Mouse (Mus musculus): ENCODE data around the gene Tbx4. TPM values are rescaled to one million over a fixed set of nuclear protein-coding genes. Genes with fewer than 3 reads are reported as not detected.

Gene Tbx4
- polyA plus RNA-seq, 1 experiment = not detected

DNA sequence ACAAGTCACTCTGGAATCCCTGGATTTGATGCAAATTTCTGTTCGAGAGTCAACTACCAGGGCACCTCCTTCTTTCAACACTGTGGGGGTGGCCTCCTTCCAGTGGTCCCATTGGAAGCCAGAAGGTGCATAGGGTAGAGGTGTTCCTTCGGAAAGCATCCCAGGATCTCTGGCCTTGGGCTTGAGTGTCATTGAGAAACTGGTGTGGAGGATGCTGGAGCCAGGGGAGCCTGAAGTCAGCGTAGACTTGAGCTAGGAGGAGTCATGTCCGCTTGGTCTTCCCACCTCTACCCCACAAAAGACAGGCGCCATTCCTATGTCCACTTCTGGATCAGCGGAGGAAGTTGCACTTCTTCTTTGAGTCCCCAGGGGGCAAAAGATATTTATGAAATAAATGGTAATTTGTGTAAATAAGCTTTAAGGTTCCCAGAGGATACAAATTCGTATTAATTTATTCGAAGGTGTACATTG lies 45.0 kb upstream of the Tbx4 start:
- TF ChIP-seq POLR2A (IDR thresholded peaks at IDR 0.05; ENCODE audit: borderline replicate concordance, low read depth, low read length) = no peak
- no peak for TF ChIP-seq CTCF (IDR thresholded peaks at IDR 0.05; ENCODE audit: low read depth, low read length)
- Histone ChIP-seq H3K4me3 (ENCODE audit: insufficient read depth, low read length) (no peak overlapping the region), H3K4me1 (ENCODE audit: control insufficient read depth, insufficient read depth, low read length) (peaks cover 7% of the 10 kb centered on the region), H3K27ac (ENCODE audit: insufficient read depth, low read depth, low read length) (no peak overlapping the region)

DNA sequence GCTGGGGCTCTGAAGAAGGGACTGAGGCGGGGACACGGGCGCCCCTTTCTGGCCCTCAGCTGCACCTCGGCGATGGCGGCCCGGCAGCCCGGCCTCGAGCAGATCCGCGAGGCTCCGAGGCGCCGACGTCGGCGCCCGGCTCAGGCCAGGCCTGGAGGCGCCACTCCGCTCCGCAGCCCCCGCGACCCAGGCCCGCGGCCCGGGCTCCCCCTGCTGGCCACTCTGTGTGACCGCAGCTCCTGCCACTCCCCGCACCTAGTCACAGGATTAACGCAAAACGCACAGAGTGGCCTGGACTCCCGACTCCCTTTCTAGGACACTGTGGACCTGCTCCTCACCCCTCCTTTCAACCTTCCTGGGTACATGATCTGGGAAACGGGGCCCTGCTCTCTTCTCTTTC lies 44.2 kb upstream of the Tbx4 start:
- H3K4me3 ChIP-seq (ENCODE audit: insufficient read depth, low read length) = peak overlapping the region; percentile 38
- H3K27ac ChIP-seq (ENCODE audit: insufficient read depth, low read depth, low read length) = no peak overlapping the region

DNA sequence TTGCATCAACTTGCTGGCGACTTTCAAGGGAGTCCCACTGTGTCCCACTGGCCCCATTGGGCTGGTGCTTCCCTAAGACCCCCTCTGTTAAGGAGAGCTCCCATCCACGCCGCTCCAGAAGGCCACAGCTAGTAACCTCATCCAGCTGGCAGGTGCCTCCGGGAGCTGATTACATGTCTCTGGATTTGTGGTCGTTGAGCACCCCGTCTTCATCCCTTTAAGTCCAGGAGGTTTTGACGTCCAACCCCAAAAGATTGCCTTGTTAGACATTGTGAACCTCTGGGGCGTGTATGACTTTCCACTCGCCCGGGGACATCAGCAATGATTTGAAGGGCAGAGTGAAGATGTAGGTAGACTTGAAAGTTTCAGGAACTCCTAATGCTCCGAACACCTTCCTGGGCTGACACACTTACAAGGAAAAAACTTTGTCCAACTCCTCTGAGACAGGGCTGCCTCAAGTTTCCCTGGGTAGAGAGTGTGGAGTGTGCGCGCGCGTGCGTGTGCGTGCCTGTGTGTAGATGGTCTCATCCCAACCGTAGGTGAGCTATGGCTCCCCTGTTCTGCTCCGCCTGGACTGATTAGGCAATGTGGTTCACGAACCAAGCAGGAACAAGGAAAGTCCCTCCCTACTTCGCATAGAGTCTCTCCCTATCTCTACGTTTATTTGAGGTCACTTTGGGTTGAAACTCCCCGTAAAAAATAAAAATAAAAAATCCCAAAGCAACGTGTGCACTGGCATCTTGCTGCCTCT lies 43.5 kb upstream of the Tbx4 start:
- no peak overlapping the region for H3K27ac ChIP-seq (ENCODE audit: insufficient read depth, low read depth, low read length)
- TF ChIP-seq CTCF (IDR thresholded peaks at IDR 0.05; ENCODE audit: low read depth, low read length) (no peak), POLR2A (IDR thresholded peaks at IDR 0.05; ENCODE audit: borderline replicate concordance, low read depth, low read length) (no peak)
- peak overlapping the region; percentile 70 for H3K4me3 ChIP-seq (ENCODE audit: insufficient read depth, low read length)
- peaks cover 7% of the 10 kb centered on the region for H3K4me1 ChIP-seq (ENCODE audit: control insufficient read depth, insufficient read depth, low read length)

More for the DNA sequence above, 44.2 kb upstream of the Tbx4 start:
- TF ChIP-seq POLR2A (IDR thresholded peaks at IDR 0.05; ENCODE audit: borderline replicate concordance, low read depth, low read length) = no peak
- peak; percentile 26; the same call in 1 of the 2 replicates for TF ChIP-seq CTCF (IDR thresholded peaks at IDR 0.05; ENCODE audit: low read depth, low read length)
- H3K4me1 ChIP-seq (ENCODE audit: control insufficient read depth, insufficient read depth, low read length) = peaks cover 7% of the 10 kb centered on the region

DNA sequence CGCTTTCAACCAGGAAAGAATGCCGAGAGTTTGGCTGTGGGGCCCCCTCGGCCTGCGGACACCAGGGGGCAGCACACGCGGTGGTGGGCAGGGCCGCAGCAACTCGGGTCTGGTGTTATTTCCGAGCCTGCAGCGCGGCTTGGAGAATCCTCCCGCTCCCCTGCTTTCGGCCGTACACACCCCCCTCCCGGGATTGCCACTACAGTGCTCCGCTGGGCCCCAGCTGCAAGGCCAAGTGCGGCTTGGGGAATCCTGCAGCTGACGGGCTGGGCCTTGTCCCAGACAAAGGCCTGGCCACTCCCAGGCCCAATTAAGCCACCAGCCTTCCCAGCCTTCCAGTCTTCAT lies 42.9 kb upstream of the Tbx4 start:
- TF ChIP-seq POLR2A (IDR thresholded peaks at IDR 0.05; ENCODE audit: borderline replicate concordance, low read depth, low read length) (no peak), CTCF (IDR thresholded peaks at IDR 0.05; ENCODE audit: low read depth, low read length) (peak; percentile 68; the same call in 1 of the 2 replicates)
- peaks cover 7% of the 10 kb centered on the region for H3K4me1 ChIP-seq (ENCODE audit: control insufficient read depth, insufficient read depth, low read length)
- H3K27ac ChIP-seq (ENCODE audit: insufficient read depth, low read depth, low read length) = no peak overlapping the region
- peak overlapping the region; percentile 70 for H3K4me3 ChIP-seq (ENCODE audit: insufficient read depth, low read length)

DNA sequence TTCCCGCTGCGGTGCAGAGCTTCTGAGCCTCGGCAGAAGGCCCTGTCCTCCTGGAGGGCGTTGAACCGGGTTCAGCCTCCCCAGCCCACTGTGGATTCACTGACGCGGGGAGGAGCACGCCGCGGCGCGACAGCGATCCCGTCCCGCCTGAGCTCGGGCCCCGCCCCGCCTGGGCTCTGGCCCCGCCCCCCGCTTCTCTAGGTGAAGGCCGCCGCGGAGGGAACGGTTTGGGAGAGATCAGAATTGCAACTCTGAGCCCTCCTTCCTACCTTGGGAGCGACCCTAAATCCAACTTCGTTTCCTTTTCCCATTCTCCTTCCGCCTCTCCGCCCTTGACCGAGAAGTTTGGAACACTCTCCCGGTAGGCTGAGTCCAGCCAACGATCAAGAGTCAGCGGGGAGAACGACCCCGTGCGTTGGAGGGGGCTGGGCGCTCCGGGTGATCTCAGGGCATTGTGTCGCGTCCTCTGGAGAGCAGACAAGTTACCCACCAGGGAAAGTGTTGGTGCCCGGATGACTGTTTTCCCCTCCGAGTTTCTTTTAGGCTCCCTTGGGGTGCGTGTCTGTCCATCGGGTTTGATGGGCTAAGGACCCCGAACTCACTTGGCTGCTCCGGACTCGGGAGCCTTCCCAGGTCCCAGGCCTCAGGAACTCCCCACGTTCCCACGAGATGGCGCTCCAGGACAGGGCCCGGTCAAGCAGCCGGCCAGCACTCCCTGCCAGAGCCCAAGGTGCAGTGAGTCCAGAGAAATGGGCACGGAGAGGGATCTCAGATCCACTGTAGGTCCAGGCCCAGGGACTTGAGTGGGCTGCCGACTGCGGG lies 41.9 kb upstream of the Tbx4 start:
- H3K27ac ChIP-seq (ENCODE audit: insufficient read depth, low read depth, low read length) = no peak overlapping the region
- TF ChIP-seq POLR2A (IDR thresholded peaks at IDR 0.05; ENCODE audit: borderline replicate concordance, low read depth, low read length) (no peak), CTCF (IDR thresholded peaks at IDR 0.05; ENCODE audit: low read depth, low read length) (peak; percentile 51)
- peak overlapping the region; percentile 70 for H3K4me3 ChIP-seq (ENCODE audit: insufficient read depth, low read length)
- peaks cover 7% of the 10 kb centered on the region for H3K4me1 ChIP-seq (ENCODE audit: control insufficient read depth, insufficient read depth, low read length)

DNA sequence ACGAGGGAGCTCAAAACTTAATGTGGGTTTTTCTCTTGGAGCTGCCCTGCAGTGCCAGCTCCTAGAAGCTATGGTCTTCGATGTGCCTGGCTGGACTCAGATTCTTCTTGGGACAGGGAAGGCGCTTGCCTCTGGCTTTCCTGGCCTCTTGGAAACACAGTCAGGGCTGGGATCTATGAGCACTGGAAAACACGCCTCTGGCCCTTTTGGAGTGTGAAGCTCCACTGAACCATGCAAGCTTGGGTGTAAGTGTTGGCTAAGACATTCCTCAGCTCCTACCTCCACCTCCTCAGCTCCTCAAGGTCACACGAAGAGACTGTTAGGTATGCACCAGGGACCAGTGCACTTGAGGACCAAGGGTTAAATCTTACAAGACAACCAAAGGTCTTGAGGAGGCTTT lies 41.3 kb upstream of the Tbx4 start:
- Histone ChIP-seq H3K4me1 (ENCODE audit: control insufficient read depth, insufficient read depth, low read length) (peaks cover 7% of the 10 kb centered on the region), H3K27ac (ENCODE audit: insufficient read depth, low read depth, low read length) (no peak overlapping the region), H3K4me3 (ENCODE audit: insufficient read depth, low read length) (no peak overlapping the region)
- no peak for TF ChIP-seq POLR2A (IDR thresholded peaks at IDR 0.05; ENCODE audit: borderline replicate concordance, low read depth, low read length)
- no peak for TF ChIP-seq CTCF (IDR thresholded peaks at IDR 0.05; ENCODE audit: low read depth, low read length)

DNA sequence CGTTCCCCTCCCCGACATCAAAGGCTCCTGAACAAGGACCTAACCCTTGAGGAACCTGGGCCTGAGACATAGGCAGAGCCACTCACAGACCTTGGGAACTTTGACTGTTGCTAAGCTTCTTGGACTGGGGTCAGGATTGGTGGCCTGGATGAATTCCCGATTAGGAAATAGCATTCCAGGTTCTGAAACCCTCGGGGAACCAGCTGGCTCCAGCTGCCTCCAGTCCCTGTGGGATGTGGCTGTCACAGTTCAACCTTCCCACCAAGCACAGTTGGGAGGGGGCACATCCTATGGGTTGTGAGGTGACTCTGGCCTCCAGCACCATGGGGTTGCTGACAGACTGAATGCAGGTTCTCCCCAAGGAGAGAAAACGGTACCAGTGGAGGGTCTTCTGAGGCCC lies 40.3 kb upstream of the Tbx4 start:
- no peak overlapping the region for H3K27ac ChIP-seq (ENCODE audit: insufficient read depth, low read depth, low read length)

DNA sequence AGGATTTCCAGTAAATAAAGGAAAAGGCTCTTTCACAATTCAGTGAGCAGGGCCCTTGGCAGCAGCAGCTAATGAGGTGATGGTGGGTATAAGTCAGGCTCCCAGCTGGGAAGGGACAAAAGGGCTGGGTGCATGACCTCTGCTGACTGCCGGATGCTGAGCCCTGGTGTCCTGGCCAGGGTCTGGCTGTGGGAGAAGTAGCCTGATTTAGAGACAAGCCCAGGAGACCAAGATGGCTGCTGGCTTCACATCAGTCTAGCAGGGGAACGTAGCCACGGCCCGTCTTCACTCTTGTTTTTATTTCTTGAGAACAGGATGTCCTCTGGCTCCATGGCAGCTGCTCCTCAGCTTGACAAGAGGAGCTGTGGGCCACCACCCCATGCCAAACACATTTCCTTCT lies 39.7 kb upstream of the Tbx4 start:
- Histone ChIP-seq H3K4me3 (ENCODE audit: insufficient read depth, low read length) (no peak overlapping the region), H3K4me1 (ENCODE audit: control insufficient read depth, insufficient read depth, low read length) (peaks cover 5% of the 10 kb centered on the region), H3K27ac (ENCODE audit: insufficient read depth, low read depth, low read length) (no peak overlapping the region)
- TF ChIP-seq POLR2A (IDR thresholded peaks at IDR 0.05; ENCODE audit: borderline replicate concordance, low read depth, low read length) (no peak), CTCF (IDR thresholded peaks at IDR 0.05; ENCODE audit: low read depth, low read length) (no peak)

More for the DNA sequence above, 40.3 kb upstream of the Tbx4 start:
- TF ChIP-seq CTCF (IDR thresholded peaks at IDR 0.05; ENCODE audit: low read depth, low read length) = no peak
- Histone ChIP-seq H3K4me3 (ENCODE audit: insufficient read depth, low read length) (no peak overlapping the region), H3K4me1 (ENCODE audit: control insufficient read depth, insufficient read depth, low read length) (peaks cover 7% of the 10 kb centered on the region)

DNA sequence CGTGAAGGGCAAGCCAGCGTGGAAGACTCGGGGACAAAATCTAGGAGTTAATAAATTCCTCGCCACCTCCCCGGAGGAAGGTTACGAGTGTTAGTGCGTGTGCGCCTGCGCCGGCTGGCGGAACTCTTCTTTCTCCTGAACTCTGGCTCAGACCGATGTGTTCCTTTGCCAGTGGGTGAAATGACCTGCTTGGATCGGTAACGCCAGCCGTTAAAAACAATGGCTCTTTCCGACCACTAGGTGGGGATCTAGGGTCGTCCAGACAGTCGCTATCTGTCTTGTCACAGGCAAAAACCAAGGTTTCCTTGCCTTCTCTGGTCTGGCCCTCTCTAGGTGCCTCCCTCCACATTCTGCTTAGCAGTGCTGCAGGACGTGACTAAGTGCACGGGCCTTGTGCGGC lies 37.2 kb upstream of the Tbx4 start:
- TF ChIP-seq CTCF (IDR thresholded peaks at IDR 0.05; ENCODE audit: low read depth, low read length) (peak; percentile 69), POLR2A (IDR thresholded peaks at IDR 0.05; ENCODE audit: borderline replicate concordance, low read depth, low read length) (no peak)
- H3K4me3 ChIP-seq (ENCODE audit: insufficient read depth, low read length) = no peak overlapping the region
- no peak overlapping the region for H3K27ac ChIP-seq (ENCODE audit: insufficient read depth, low read depth, low read length)

DNA sequence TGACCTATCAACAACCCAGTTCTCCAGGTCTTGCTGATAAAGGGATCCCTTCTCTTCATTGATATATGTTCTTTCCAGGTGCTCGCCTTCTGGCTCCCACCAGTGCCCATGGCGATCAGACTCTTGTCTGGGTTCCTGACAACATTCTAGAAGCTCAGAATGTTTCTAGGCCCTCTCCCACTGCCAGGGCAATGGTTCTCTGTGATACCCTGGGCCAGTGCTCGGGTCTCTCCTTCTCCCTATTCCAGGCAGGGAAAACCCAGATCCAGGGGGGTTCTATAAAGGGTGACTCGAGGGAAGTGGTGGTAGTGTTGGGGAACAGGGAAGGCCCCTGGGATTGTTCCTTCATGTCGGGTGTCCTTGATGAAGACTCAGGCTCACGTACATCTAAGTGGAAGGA lies 36.0 kb upstream of the Tbx4 start, which contains the start of gene Gm11444:
Gene Gm11444, minus strand, starts transcription at position 101 of the 400 bp plus-strand sequence.
- H3K4me3 ChIP-seq (ENCODE audit: insufficient read depth, low read length) = no peak within 1 kb of the TSS
- no peaks in the 10 kb centered on the region for H3K4me1 ChIP-seq (ENCODE audit: control insufficient read depth, insufficient read depth, low read length)
- no peak for TF ChIP-seq CTCF (IDR thresholded peaks at IDR 0.05; ENCODE audit: low read depth, low read length)
- no peak for TF ChIP-seq POLR2A (IDR thresholded peaks at IDR 0.05; ENCODE audit: borderline replicate concordance, low read depth, low read length)
- no peak within 1 kb of the TSS for H3K27ac ChIP-seq (ENCODE audit: insufficient read depth, low read depth, low read length)

More for the DNA sequence above, 37.2 kb upstream of the Tbx4 start:
- H3K4me1 ChIP-seq (ENCODE audit: control insufficient read depth, insufficient read depth, low read length) = no peaks in the 10 kb centered on the region
